Mouse (Mus musculus): ENCODE data around the gene Stn1.
"Not testable (repeated sequence)": the region's sequence is repeated elsewhere in the genome, so short reads cannot be mapped to it uniquely, and the experiment has no call there.

The Stn1 gene

GRCm38 (mm10) chr19:47537300-47537792 lies at the start of gene Stn1:
Gene Stn1, minus strand, starts transcription at chr19:47537507.
- no peak for DNase-seq (ENCODE audit: low read depth, low spot score)

DNA sequence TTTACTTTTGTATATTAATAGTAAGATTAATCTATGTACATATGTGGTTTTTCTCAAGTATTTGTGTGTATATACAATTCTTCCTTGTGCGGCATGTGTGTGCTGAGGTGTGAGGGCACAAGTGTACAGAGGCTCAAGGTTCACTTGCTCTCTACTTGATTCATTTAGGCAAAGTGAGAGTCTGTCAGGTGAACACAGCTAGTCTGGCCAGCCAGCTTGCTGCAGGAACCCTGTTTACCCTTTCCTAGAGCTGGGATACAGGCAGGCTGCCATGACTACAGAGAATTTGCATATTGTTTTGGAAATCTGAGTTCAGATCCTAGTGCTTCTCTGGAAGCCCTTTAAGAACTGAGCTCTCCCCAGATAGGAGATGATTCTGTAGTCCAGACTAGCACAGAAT lies 49.7 kb upstream of the Stn1 start:
- no peak for DNase-seq (ENCODE audit: low read depth, low spot score)

- no peak for DNase-seq (ENCODE audit: low read depth, low spot score)
These were observed 48.5 kb upstream of the Stn1 start for GRCm38 (mm10) chr19:47585772-47586171.

DNA sequence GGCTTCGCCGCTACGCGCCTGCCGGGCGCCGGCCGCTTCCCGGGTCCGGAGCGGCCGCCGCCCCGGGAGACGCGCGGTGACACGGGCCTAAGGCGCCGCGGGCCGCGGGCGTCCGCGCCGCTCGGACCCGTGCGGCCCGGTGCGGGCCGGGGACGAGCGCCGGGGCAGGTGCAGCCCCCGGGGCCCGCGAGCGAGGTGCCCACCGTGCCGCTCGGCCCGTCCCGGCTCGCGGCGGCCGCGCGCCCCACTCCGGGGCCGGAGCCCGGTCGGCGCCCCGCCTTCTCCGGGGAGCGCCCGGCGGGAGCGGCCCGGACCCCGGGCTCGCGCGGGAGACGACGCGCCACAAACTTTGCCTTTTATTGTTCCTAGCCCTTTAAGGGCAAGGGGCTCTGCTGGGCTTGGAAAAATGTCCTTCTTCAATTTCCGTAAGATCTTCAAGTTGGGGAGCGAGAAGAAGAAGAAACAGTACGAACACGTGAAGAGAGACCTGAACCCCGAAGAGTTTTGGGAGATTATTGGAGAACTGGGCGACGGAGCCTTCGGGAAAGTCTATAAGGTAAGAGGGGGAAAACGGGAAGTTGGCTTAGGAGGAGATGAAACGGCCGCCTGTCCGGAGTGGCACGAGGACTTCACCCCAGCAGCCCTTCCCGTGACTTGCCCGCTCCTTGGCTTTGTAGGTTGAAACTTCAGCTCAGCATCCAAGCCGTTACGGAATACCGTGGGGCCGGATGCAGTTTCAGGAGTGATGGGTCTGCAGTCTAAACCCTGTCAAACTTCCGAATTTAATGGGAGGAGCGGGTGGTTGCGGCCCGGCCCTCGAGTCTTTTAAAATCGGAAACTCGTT lies 42.7 kb upstream of the Stn1 start:
- DNase-seq (ENCODE audit: low read depth, low spot score): peak; percentile 36

- peak; percentile 79 for DNase-seq (ENCODE audit: low read depth, low spot score)
These were observed 42.0 kb upstream of the Stn1 start, which contains the start of gene Slk for GRCm38 (mm10) chr19:47579225-47579787. Gene Slk, plus strand, starts transcription at chr19:47579678.

DNA sequence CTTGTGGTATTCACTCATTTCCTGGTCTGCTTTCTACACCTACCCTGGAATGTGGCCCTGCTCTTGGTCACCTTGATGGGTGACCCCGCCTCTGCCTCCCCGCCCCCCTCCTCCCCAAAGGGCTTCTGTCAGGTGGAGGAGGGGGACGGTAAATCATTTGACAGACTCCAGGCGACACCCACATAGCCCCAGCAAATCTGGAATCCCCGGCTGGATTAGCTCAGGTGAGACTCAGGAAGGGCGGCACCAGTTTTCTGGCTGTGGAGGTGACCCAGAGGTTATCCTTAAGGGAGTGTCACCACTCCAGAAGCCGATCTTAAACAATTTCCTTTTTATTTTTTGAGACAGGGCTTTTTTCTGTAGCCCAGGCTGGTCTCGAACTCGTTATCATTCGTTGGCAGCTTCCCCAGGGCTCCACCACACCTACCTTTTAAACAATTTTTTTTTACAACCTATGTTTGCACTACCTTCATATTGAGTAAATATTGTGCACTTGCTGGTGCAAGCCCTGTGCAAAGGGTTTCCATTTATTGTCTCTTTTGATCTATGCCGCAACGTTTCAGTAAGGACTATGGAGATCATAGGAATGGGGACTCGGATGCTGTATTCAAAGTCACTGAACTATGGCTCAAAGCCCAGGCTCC lies 41.4 kb upstream of the Stn1 start:
- no peak for DNase-seq (ENCODE audit: low read depth, low spot score)

- no peak for DNase-seq (ENCODE audit: low read depth, low spot score)
These were observed 36.4 kb upstream of the Stn1 start for GRCm38 (mm10) chr19:47573718-47574117.

DNA sequence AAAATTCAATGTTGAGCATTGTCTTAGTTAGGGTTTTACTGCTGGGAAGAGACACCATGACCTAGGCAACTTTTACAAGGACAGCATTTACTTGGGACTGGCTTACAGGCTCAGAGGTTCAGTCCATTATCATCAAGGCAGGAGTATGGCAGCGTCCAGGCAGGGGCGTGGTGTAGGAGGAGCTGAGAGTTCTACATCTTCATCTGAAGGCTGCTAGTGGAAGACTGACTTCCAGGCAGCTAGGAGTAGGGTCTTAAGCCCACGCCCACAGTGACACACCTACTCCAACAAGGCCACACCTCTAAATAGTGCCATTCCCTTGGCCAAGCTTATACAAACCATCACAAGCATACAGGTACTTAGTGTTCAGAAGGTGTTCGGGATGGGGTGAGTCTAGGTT lies 34.7 kb upstream of the Stn1 start:
- DNase-seq (ENCODE audit: low read depth, low spot score): not testable (repeated sequence)

- no peak for DNase-seq (ENCODE audit: low read depth, low spot score)
These were observed 32.7 kb upstream of the Stn1 start for GRCm38 (mm10) chr19:47570042-47570441.

GRCm38 (mm10) chr19:47565994-47566393 lies 28.7 kb upstream of the Stn1 start:
- no peak for DNase-seq (ENCODE audit: low read depth, low spot score)

DNA sequence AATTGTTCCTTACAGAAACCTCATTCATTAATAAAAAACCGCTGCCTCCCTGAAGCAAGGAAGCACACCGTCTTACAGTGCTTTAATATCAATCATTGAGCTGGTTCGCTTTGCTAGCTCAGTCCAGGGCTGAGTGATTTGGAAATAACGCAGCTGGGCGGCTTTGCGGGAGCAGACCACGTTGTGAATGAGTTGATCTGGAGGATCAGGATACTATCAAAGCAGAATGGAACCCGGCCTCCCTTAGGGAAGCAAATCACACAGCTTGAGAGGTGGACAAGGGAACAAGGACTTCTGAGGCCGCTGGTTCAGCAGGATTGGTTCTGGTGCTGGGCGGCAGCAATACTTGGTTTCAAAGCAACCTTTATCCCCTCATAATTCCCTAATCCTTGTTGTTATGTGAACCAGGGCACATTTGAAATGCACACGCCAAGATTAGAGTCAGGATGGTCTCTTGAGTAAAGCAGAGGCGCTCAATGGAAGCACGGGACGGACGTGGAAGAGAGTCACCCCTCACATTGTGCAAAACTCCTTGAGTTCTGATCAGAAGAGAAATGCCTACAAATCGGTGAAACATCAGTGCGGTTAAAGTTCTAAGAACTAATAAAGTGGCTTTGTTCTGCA lies 27.8 kb upstream of the Stn1 start:
- no peak for DNase-seq (ENCODE audit: low read depth, low spot score)

- DNase-seq (ENCODE audit: low read depth, low spot score): no peak
These were observed 26.4 kb upstream of the Stn1 start for GRCm38 (mm10) chr19:47563715-47564114.

- no peak for DNase-seq (ENCODE audit: low read depth, low spot score)
These were observed 24.7 kb upstream of the Stn1 start for GRCm38 (mm10) chr19:47561996-47562441.

- DNase-seq (ENCODE audit: low read depth, low spot score): no peak
These were observed 23.3 kb upstream of the Stn1 start for GRCm38 (mm10) chr19:47560544-47561161.

GRCm38 (mm10) chr19:47559751-47560512 lies 22.6 kb upstream of the Stn1 start:
- no peak for DNase-seq (ENCODE audit: low read depth, low spot score)

DNA sequence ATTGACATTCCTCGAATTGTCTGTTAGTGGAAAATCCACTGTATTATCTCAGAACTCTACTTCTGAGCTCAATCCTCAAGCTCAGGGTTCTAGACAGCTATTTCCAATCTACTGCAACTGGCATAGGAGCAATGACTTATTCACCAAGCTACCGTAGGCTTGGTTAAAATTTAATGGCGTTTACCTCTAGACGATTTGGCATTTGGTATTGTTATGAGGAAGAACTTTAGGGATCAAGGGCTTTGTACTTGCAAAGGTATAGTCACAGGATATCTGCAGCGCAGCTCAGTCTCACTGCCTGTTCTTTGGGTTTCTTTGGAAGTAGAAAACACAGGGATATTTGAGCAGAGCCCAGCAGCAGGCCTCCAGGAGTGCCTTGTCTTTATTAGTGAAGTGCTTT lies 21.8 kb upstream of the Stn1 start:
- DNase-seq (ENCODE audit: low read depth, low spot score): no peak

DNA sequence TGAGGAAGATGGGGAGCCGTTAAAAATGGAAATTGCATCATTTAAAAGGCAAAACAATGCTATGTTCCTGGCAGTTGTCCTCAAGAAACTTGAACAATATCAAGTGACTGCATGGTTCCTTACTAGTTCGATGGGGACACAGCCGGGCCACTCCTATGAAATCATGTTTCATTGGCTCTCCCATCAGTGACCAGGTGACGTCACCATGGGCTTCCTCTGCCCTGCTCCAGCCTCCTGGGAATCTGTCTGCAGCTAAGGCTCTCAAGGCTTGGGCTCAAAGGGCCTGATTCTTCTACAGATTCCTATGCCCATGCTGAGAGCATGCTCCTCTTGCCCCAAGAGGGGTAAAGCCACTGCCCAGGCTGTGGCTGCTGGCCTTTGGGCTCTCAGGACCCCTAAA lies 12.3 kb upstream of the Stn1 start:
- no peak for DNase-seq (ENCODE audit: low read depth, low spot score)

DNA sequence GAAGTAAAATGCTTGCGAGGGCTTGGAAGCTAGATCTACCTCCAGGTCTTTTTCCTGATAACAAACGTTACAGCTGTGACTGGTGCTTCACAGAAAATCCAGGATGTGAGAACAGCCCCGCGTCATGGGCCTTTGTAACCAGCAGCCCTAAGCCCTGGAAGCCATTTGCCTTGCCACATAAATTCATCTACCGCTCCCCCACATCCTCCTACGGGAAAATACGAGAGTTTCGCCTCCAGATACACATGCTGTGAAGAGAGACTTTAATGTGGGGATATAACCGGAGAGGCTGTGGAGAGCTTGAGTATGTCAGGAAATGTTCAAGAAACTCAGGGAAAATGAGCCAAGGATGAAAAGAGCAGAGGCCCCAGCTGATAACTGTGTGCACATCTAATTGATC lies 11.9 kb upstream of the Stn1 start:
- DNase-seq (ENCODE audit: low read depth, low spot score): no peak

- no peak for DNase-seq (ENCODE audit: low read depth, low spot score)
These were observed 11.2 kb upstream of the Stn1 start for GRCm38 (mm10) chr19:47548432-47549076.

GRCm38 (mm10) chr19:47545528-47545927 lies 8.2 kb upstream of the Stn1 start:
- no peak for DNase-seq (ENCODE audit: low read depth, low spot score)
